Mouse (Mus musculus) brown adipose tissue, adult 24 weeks (tissue): ENCODE results near the gene Pkig. TPM values are rescaled to one million over a fixed set of nuclear protein-coding genes. Genes with fewer than 3 reads are reported as not detected.

Source experiments
- H3K27ac ChIP-seq: fragments of 200-500 bp; replicated peaks from 2 replicates; pipeline ENCODE4 v1.5.1; 2012; ENCODE audit warnings: low read depth, mild to moderate bottlenecking, low read length
- H3K4me1 ChIP-seq: fragments of 200-500 bp; 2 replicates; pipeline ENCODE4 v1.6.1; 2012; ENCODE audit warnings: low read length, mixed read lengths; ENCODE audit not compliant: control insufficient read depth, insufficient read depth, insufficient read length
- H3K4me3 ChIP-seq: fragments of 200-500 bp; 2 replicates; pipeline ENCODE4 v1.5.1; 2012; ENCODE audit warnings: low read depth, mild to moderate bottlenecking, low read length, moderate library complexity; ENCODE audit not compliant: insufficient read depth
- polyA plus RNA-seq: library from polyadenylated mRNA; stranded (reverse); fragments of >200 nt; gene quantifications from 2 replicates; pipeline ENCODE4 v1.2.4, GENCODE M21; 2012; ENCODE audit not compliant: missing spikeins, insufficient read depth, insufficient read length

The Pkig gene
- polyA plus RNA-seq, 1 experiment = 19.7 TPM

GRCm38 (mm10) chr2:163722550-163722949 is 64.4 kb downstream of the Pkig start:
- H3K4me1 ChIP-seq = peaks cover 14% of the 10 kb centered on the region
- no peak overlapping the region for H3K27ac ChIP-seq
- H3K4me3 ChIP-seq = no peak overlapping the region

DNA sequence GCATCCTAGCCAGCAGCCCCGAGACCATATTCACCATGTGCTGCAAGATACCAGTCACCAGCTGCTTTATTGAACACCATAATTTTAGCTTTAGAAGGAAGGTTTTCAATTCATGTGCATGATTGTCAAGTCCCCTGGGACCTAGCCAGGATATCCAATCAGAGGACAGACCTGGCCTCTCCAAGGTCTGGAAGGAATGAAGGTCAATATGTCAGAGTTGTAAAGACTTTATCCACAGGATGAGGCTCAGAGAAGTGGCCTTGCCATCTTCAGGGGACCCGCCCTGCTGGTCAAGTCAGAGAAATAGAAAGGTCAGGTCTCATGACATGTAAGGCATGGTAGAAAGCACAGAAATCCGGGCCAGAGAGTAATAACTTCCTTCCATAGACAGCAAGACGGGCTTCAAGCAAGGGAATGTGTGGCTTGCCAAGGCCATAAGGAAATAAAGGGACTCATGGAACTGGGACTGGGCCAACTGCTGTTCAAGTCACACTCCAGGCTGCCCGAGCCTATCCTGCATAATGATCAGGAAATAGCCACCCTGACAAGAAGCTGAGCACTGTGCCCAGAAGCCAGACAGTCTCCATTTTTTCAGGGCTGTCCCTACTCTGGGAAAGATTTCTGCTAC is 68.7 kb downstream of the Pkig start:
- Histone ChIP-seq H3K4me3 (no peak overlapping the region), H3K4me1 (peaks cover 12% of the 10 kb centered on the region), H3K27ac (no peak overlapping the region)

DNA sequence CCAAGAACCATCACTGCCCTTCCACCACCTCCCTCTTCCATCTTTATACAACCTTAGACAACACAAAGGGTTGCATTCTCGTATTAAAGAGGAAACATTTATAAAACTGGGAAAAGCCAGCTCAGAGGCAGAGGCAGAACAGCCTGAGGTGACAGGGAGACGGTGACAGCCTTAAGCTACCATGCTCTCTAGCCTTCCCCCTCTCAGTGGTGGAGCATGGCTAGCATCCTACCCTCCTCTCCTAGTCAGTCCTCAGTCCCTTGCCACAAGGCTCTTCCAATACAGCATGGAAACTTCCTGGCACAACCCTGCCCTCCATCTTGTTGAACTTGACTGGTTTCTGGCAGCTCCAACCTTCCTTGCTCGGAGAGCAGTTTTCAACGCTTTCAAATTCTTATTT is 70.1 kb downstream of the Pkig start:
- Histone ChIP-seq H3K4me3 (no peak overlapping the region), H3K4me1 (peaks cover 14% of the 10 kb centered on the region), H3K27ac (no peak overlapping the region)

DNA sequence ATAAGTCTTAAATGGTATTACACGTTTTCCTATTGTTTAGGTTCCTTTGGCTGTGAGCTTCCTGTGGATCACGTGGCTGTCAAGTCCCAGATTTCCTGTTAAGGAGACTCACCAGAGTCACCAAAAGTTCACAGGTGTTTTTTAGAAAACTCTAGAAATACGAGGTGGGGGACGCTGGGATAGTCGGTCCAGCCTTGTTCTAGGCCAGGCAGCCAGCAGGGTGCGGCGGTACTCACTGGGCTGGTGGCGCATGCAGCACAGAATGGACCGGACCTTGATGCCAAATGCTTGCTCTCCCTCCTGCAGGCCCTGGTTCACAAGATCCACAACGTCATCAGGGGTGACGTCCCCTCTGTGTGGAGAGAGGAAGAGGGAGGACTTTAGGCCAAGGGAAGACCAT is 73.8 kb downstream of the Pkig start:
- Histone ChIP-seq H3K4me1 (peaks cover 11% of the 10 kb centered on the region), H3K4me3 (no peak overlapping the region), H3K27ac (no peak overlapping the region)

DNA sequence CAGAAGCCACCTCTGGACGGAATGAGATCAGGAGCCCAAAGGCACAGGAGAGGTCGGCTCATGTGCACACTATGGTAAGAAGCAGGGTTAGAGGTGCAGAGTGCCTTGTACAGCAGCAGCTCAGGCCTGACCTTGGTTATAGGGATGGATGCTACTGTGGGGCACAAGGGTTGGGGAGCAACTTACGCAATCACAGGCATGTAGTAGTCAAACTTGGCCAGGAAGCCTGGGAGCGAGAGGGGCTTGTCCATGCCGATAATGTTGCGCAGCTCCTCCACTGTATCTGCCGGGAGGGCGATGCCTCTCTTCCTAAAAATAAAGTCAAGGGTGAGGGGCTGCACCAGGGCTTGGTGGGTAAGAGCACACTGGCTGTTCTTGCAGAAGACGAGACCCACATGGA is 77.0 kb downstream of the Pkig start:
- H3K27ac ChIP-seq = no peak overlapping the region
- peaks cover 4% of the 10 kb centered on the region; the same call in 1 of the 2 replicates for H3K4me1 ChIP-seq

GRCm38 (mm10) chr2:163735980-163736379 is 77.8 kb downstream of the Pkig start:
- Histone ChIP-seq H3K27ac (no peak overlapping the region), H3K4me1 (peaks cover 4% of the 10 kb centered on the region; the same call in 1 of the 2 replicates), H3K4me3 (no peak overlapping the region)

More for the DNA sequence above, 77.0 kb downstream of the Pkig start:
- H3K4me3 ChIP-seq = no peak overlapping the region

DNA sequence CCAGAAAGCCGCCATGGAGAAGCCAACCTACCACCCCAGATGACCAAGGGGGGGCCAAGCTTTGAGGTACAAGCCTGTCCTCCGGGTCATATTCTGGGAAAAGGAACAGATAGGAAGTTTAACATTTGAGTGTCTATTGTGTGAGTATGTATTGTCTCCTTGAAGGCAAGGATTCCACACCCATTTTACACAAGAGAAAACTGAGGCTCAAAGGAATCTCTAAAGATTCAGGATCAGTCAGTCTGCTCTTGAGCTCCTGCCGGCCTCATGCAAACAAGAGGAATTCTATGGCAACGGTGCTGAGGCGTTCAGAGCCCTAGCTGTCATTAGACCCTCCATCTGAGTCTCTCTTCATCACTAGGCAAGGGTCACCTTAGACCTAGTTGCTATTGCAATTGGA is 84.5 kb downstream of the Pkig start:
- H3K4me3 ChIP-seq = no peak overlapping the region

GRCm38 (mm10) chr2:163743357-163743756 is 85.2 kb downstream of the Pkig start:
- Histone ChIP-seq H3K4me1 (peaks cover 18% of the 10 kb centered on the region), H3K4me3 (no peak overlapping the region), H3K27ac (no peak overlapping the region; the same call in 1 of the 2 replicates)

More for the DNA sequence above, 84.5 kb downstream of the Pkig start:
- peaks cover 18% of the 10 kb centered on the region for H3K4me1 ChIP-seq
- H3K27ac ChIP-seq = no peak overlapping the region

GRCm38 (mm10) chr2:163744801-163745570 is 86.8 kb downstream of the Pkig start:
- Histone ChIP-seq H3K27ac (no peak overlapping the region), H3K4me1 (peaks cover 18% of the 10 kb centered on the region)

GRCm38 (mm10) chr2:163749647-163750611 is 91.7 kb downstream of the Pkig start, which contains the start of gene Ada:
Ada (minus strand) TSS chr2:163750239.
- H3K27ac ChIP-seq = no peak within 1 kb of the TSS
- H3K4me1 ChIP-seq = peaks cover 7% of the 10 kb centered on the region
- H3K4me3 ChIP-seq = peak within 1 kb of the TSS; percentile 69

More at GRCm38 (mm10) chr2:163744801-163745570, 86.8 kb downstream of the Pkig start:
- no peak overlapping the region for H3K4me3 ChIP-seq

DNA sequence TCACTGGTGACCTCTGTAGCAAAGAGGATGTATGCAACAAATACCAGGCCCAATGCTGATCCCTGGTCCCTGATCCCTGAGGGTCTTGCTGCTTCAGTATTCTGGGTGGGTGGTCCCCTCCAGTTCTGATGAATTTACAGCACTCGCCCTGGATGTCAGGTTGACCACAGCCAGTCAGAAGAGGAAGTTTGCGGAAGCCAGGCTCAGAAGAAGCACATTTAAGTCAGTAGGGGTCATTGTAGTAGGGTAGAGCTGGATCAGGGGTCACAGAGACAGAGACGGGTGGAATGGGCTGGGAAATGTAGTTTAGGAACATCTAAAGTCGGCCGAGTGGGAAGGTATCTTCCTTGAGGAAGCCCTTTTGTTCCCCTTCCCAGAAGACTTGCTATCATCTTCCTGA is 96.0 kb downstream of the Pkig start:
- Histone ChIP-seq H3K4me1 (peaks cover 2% of the 10 kb centered on the region; the same call in 1 of the 2 replicates), H3K27ac (no peak overlapping the region), H3K4me3 (no peak overlapping the region)

- H3K27ac ChIP-seq = no peak overlapping the region
- H3K4me1 ChIP-seq = no peaks in the 10 kb centered on the region
- no peak overlapping the region for H3K4me3 ChIP-seq
These were observed 98.5 kb downstream of the Pkig start for GRCm38 (mm10) chr2:163756723-163757122.

- Histone ChIP-seq H3K4me1 (no peaks in the 10 kb centered on the region), H3K27ac (no peak overlapping the region), H3K4me3 (no peak overlapping the region)
These were observed 100.0 kb downstream of the Pkig start for GRCm38 (mm10) chr2:163758146-163758545.

GRCm38 (mm10) chr2:163760589-163760988 is 102.4 kb downstream of the Pkig start:
- Histone ChIP-seq H3K4me1 (no peaks in the 10 kb centered on the region), H3K4me3 (no peak overlapping the region), H3K27ac (no peak overlapping the region; the same call in 1 of the 2 replicates)

DNA sequence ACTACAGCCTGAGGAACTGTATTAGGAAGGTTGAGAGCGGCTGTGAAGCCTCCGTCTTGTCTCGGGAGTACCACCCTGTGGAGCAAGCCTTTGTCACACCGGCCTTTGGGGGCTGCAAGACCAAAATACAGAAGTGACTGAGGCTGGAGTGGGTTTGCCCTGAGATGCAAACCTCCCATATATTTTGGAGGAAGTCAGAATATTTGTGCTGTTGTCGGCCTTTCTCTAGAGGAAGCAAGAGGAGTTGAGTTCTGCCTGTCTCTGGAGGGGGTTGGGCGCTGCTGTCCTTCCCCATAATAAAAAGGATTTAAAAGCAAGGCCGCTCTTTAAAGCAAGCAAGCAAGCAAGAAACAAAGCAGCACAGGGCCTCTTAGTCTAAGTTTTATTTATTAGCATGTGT is 103.2 kb downstream of the Pkig start:
- H3K4me3 ChIP-seq = no peak overlapping the region
- H3K4me1 ChIP-seq = no peaks in the 10 kb centered on the region
- no peak overlapping the region for H3K27ac ChIP-seq
